In genomic region chr15:85009666-85010065, GRCm38 (mm10) we compare ENCODE assay signal across 42 mouse cellular contexts. TPM values are rescaled to one million over a fixed set of nuclear protein-coding genes. Genes with fewer than 3 reads are reported as not detected.
"Had no signal": no experiment of that assay in that cellular context is flagged by ENCODE, and none has a peak within 500 bp of the region (broad histone marks: within the 10 kb centered on the region; RNA-seq: fewer than 3 reads in every experiment).

No protein-coding gene starts in this region.

- DNase-seq: heart, postnatal 10 days; heart, postnatal 14 days; heart, postnatal 36 days; heart, postnatal 4 days; kidney, adult 11 months; kidney, adult 18-20 months; kidney, adult 2 months; kidney, adult 8-10 months; kidney, adult 9 months; kidney, postnatal 10 days; kidney, postnatal 14 days; kidney, postnatal 25 days; kidney, postnatal 36 days; kidney, postnatal 4 days; layer of hippocampus, postnatal 36 days had no signal

- H3K36me3 ChIP-seq: heart, embryonic 10.5 days; heart, embryonic 12.5 days; heart, embryonic 13.5 days; heart, embryonic 15.5 days; hindbrain, embryonic 10.5 days; hindbrain, embryonic 12.5 days; hindbrain, embryonic 13.5 days; hindbrain, embryonic 15.5 days; intestine, embryonic 15.5 days; kidney, embryonic 15.5 days had no signal

- H3K9ac ChIP-seq: heart, embryonic 12.5 days; heart, embryonic 13.5 days; heart, embryonic 15.5 days; hindbrain, embryonic 12.5 days; hindbrain, embryonic 13.5 days; hindbrain, embryonic 14.5 days; hindbrain, embryonic 15.5 days; intestine, embryonic 15.5 days; kidney, embryonic 15.5 days had no signal

- H3K4me3 ChIP-seq: heart, embryonic 10.5 days; heart, embryonic 12.5 days; heart, embryonic 13.5 days; heart, embryonic 15.5 days; hindbrain, embryonic 10.5 days; hindbrain, embryonic 12.5 days; hindbrain, embryonic 13.5 days; hindbrain, embryonic 15.5 days; intestine, embryonic 15.5 days; kidney, embryonic 15.5 days; layer of hippocampus, adult 2 months; left cerebral cortex, adult 2 months had no signal

- H3K27ac ChIP-seq: heart, embryonic 10.5 days; heart, embryonic 13.5 days; heart, embryonic 15.5 days; hindbrain, embryonic 10.5 days; hindbrain, embryonic 12.5 days; hindbrain, embryonic 13.5 days; hindbrain, embryonic 14.5 days; hindbrain, embryonic 15.5 days; hindbrain, postnatal 0 days; intestine, embryonic 15.5 days; kidney, embryonic 15.5 days; kidney, postnatal 0 days; layer of hippocampus, adult 2 months; left cerebral cortex, adult 2 months had no signal

- H3K9me3 ChIP-seq: heart, embryonic 10.5 days; heart, embryonic 12.5 days; heart, embryonic 13.5 days; heart, embryonic 15.5 days; hindbrain, embryonic 10.5 days; hindbrain, embryonic 12.5 days; hindbrain, embryonic 13.5 days; hindbrain, embryonic 15.5 days; intestine, embryonic 15.5 days; kidney, embryonic 15.5 days had no signal

- H3K4me2 ChIP-seq: heart, embryonic 11.5 days; heart, embryonic 12.5 days; heart, embryonic 13.5 days; heart, embryonic 15.5 days; hindbrain, embryonic 12.5 days; hindbrain, embryonic 13.5 days; hindbrain, embryonic 14.5 days; hindbrain, embryonic 15.5 days; intestine, embryonic 15.5 days; kidney, embryonic 15.5 days had no signal

- H3K27me3 ChIP-seq: heart, embryonic 12.5 days; heart, embryonic 13.5 days; heart, embryonic 15.5 days; hindbrain, embryonic 12.5 days; hindbrain, embryonic 15.5 days; intestine, embryonic 15.5 days; kidney, embryonic 15.5 days had no signal

- ATAC-seq: hindbrain, embryonic 16.5 days; hindbrain, postnatal 0 days; inflammation-experienced regulatory T-cells, adult 6 months; intestine, embryonic 15.5 days; intestine, embryonic 16.5 days; intestine, postnatal 0 days had no signal

RNA-seq across cellular contexts. Expression of gene Upk3a, which starts 7.3 kb away (rescaled TPM):
- total RNA-seq: heart, postnatal 10 days; heart, postnatal 14 days; heart, postnatal 25 days; heart, postnatal 36 days; heart, postnatal 4 days; hematopoietic stem cell, adult 5-6 weeks; layer of hippocampus, adult 2 months; layer of hippocampus, postnatal 14 days; layer of hippocampus, postnatal 25 days; layer of hippocampus, postnatal 36 days; left cerebral cortex, adult 2 months had no signal
- polyA plus RNA-seq: heart, embryonic 11.5 days; heart, embryonic 12.5 days; heart, embryonic 14.5 days; heart, postnatal 0 days; hindbrain, embryonic 11.5 days; inflammation-experienced regulatory T-cells, adult 6 months had no signal
